Mouse (Mus musculus): ENCODE data around the gene Gm21789.
"Not testable (repeated sequence)": the region's sequence is repeated elsewhere in the genome, so short reads cannot be mapped to it uniquely, and the experiment has no call there.

Gm21789 gene

DNA sequence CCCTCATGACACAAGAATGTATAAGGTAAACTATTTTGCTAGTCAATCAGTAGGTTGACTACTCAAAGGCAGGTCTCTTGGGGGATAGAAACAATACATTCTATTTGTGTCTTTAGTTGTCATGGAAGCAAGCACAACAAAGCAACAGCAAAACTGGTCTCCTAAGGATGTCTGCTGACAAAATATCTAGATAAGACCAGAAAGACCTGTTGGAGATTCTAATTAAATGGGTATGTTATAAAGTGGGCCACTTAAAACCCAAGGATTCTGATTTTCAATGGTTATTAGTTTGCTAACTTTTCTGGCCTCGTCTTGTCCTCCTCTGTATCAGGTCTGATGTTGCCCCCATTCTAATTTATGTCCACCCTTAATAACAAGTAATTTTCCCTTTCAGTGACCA, at the start of gene Gm21789:
Gene Gm21789 (plus strand): TSS at position 301 of the 400 bp plus-strand sequence.
- DNase-seq = not testable (repeated sequence)

DNA sequence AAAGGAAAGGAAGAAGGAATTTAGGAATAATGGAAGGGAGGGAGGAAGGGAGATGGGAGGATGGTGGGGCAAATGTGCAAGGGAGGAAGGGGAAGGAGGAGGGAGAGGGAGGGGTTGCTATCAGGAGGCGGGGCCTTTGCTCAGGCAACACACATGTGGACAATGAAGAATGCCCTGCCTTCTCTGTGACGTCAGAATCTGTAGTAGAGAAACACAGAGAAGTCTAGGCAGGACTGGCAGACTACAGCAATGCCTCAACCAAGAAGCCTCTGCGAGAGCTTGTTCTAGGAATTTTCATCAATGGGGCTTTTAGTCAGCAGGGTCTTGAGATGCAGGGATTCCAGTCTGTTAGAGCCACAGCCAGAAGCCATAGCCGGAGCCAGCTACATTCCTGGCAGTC, 47.2 kb upstream of the Gm21789 start, which contains the start of gene Btbd35f30:
Gene Btbd35f30 (plus strand): TSS at position 301 of the 400 bp plus-strand sequence.
- not testable (repeated sequence) for DNase-seq

DNA sequence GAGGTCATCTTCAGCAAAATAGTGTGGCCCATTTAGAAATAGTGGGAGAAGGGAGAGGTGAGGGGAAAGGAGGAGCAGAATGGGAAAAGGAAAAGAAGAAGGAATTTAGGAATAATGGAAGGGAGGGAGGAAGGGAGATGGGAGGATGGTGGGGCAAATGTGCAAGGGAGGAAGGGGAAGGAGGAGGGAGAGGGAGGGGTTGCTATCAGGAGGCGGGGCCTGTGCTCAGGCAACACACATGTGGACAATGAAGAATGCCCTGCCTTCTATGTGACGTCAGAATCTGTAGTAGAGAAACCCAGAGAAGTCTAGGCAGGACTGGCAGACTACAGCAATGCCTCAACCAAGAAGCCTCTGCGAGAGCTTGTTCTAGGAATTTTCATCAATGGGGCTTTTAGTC, 32.0 kb downstream of the Gm21789 start, which contains the start of gene Btbd35f5:
Gene Btbd35f5 (plus strand): TSS at position 301 of the 400 bp plus-strand sequence.
- not testable (repeated sequence) for DNase-seq
